Mouse (Mus musculus) cerebellum, adult 11 months (tissue): ENCODE results near the gene Egfl8.

Source experiments
- DNase-seq: peaks from one replicate; pipeline ENCODE4 v3.0.0; 2022

The Egfl8 gene

DNA sequence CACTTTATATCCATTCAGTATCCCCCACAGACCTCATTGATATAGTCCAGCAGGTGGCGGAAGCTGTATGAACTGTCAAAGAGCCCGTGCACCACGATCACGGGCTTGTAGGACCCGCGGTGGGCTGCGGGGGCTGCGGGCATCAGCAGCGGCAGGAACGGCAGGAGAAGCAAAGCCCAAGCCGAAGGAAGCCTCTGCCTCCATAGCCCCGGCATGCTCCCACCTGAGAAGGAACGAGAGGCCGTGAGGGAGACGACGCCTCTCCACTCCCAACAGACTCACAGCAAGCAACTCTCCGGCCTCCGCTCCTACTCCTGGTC, 11.0 kb upstream of the Egfl8 start:
- DNase-seq, result peak; percentile 43

DNA sequence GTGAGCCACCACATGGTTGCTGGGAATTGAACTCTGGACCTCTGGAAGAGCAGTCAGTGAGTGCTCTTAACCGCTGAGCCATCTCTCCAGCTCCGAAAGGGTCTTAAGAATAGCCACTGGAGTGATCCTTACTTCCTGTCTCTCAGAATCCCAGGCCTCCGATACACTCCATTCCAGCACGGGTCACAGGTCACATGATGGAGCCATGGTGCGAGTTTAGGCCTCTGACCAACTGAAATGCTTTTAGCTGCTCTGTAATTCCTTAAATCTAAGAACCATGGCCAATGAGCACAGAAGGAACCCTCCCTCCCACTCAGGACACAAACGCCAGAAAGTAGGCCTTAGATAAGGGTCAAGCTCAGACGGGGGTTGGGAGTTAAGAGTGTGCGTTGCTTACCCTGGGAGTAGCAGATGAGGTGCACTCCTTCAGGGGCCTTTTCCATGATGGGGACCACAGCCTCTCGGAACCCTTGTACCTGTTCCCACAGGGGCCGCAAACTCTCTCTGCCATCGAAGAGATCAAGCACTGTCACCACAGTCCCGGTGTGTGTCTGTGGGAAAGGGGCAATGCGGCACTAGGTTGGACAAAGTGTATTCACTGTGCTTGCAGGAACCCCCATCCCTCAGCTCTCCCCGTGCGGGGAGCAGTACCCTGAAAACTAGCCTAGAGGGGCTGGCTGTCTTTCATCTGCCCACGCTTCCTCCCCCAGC, 10.4 kb upstream of the Egfl8 start:
- DNase-seq, result no peak

GRCm38 (mm10) chr17:34624981-34625380, 9.2 kb upstream of the Egfl8 start:
- DNase-seq, result no peak

DNA sequence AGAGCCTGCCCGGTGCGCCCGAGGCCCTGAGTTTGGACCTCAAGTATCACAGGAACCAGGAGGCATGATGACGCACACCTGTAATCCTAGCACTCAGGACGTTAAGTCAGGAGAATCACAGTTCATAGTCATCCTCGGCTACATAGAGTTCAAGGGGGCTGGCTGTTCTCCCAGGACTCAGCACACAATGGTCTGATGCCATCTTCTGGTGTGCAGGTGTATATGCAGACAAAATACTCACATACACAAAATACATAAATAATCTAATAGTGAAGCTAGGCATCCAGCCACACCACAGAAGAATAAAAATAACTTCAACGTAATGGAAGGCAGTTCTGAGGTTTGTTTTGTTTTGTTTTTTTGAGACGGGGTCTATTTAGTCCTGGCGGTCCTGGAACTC, 7.4 kb upstream of the Egfl8 start:
- DNase-seq, result no peak

GRCm38 (mm10) chr17:34621006-34621405, 5.2 kb upstream of the Egfl8 start:
- no peak for DNase-seq

DNA sequence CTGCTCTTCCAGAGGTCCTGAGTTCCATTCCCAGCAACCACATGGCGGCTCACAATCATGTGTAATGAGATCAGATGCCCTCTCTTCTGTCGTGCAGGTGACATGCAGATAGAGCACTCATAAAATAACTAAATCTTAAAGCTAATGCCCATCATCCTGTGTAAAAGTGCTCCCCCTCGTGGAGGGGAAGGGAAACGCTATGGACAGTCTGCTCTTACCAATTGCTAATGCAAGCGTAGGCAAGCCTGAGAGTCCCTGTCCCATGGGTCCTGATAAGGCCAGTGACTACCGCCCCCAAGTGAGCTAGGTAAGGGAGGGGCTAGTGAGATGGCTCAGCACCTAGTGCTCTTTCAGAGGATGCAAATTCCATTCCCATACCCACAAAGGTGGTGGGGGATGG, 3.2 kb upstream of the Egfl8 start:
- DNase-seq, result peak; percentile 58

DNA sequence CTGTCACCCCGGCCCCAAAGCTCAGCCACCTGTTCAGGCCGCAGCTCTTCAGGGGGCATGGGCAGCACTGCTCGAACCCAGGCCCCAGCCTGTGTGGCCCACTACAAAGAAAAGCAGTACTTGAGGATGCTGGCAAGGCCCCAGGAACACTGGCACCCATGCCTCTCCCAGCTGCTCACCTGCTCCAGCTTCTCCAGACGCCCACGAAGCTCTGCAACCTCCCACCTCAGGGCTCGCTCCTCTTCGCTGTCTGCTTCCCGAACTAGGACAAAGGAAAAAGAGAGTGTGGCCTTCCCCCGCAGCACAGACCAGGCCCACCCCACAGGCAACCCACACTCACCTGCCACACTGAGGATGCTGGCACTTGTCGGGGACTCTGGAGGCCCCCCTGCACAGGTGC, 1.9 kb downstream of the Egfl8 start:
- no peak for DNase-seq

DNA sequence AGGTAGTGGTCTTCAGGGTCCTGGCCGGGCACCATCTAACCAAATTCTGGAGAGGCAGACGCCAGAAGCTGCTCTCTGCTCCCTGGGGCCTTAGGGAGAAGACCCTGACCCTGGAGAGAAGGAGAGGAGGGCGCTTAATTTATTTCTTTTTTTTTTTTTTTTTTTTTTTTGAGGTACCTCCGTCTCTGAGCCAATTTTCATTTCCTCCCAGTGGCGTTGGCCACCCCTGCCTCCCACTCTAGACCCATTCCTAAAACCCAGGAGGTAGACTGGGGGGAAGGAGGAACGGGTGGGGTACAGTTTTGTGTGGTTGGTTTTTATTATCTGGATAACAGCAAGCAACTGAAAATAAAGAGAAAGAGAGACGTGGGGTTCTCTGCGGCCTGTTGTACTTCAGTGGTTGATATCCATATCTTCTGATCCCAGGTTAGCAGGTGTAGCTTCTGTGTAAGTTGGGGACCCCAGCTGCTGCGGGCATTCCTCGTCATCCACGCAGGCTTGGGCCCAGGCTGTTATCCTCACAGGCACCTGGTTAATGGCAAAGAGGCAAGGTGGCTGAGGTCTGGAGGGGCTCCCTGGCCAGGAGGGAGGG, 2.6 kb downstream of the Egfl8 start:
- no peak for DNase-seq

GRCm38 (mm10) chr17:34611050-34611449, 4.7 kb downstream of the Egfl8 start:
- no peak for DNase-seq

- no peak for DNase-seq
Observed at GRCm38 (mm10) chr17:34607997-34608396, 7.8 kb downstream of the Egfl8 start.

DNA sequence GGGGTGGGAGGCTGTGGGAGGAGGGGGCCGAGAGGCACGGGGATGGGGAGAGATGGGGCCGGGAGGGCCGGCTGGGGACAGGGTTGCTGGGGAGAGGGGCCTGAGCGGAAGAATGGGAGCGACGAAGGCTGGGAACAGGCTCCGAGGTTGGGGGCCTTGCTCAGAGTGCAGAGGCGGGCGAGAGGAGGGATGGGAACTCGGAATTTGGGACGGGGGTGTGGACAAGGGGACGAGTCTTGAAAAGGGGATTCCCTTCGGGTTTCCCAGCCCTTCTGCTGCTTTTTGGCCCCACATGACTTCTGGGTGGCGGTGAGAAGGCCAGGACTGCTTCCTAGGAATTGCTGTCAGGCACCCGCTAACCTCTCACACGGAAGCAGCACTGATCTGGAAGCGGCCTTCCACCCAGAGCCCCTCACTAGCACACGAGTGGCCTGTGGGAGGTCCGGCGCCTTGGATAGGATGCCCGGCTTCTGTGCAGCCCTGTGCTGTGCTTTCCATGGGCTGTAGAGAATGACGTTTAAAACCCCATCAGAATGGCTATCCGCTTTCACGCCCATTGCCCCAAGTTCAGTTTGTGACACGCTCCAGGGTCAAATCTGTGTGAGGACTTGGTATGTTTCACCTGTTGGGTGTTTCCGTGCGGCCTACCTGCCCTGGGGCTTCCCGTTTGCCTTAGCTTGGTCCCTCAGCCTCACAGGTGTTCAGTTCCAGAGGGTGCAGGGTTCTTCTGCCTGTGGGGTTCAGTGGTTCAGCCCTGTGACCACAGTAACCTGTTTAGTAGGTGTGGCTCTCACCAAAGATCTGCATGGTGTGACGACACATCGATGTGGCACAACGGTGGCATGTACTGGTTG, 9.4 kb downstream of the Egfl8 start:
- peak; percentile 48 for DNase-seq

DNA sequence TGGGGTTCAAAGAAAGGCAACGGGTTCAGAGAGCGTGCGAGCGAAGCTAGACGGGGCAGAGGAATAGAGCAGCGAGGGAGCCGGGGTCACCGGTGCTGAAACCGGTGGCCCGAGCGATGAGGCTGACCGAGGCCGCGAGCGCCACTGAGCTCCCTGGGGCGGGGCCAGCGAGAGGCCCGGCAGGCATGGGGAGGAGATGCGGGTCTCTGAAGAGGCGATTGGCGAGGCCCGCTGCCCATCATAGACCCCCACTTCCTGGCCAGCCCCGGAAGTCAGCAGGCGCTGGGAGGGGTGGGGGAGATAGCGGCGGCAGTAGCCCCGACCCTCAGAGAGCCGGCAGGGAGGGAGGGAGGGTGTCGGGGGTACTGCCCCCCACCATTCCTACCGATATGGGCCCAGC, 10.2 kb downstream of the Egfl8 start:
- DNase-seq, result peak; percentile 96

DNA sequence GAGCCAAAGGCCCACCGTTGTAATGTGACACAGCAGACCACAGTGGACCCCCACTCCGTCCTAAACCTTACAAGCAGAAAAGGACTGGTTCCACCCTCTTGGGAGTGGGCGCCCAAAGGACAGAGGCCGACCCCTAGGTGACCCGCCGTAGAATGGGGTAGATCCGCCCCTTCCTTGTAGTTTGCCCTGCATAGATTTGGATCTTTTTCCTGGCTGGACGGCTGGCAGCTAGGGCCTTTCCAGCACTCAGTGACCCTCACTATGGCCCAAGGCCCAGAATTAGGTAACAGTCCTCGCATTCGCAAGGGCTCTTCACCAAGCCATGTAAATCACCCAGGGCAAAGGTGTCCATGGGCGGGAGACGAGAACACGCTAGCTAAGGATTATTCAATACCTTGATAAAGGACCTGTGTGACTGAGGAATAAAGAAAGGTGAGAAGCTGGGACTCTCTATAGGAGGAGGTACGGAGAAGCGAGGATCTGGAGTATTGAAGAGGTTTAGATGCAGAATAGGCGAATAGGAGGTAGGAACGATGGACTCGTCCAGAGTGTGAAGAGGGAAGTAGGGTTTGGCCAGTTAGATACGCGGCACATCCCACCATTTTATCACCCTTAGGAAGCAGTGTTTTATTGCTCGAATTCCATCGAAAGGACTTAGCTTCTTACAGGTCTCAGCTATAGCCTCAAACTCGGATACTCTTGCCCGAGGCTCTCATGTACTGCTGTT, 11.1 kb downstream of the Egfl8 start:
- DNase-seq, result no peak

- peak; percentile 98 for DNase-seq
Observed at GRCm38 (mm10) chr17:34604061-34604508, 11.7 kb downstream of the Egfl8 start, which contains the start of gene Agpat1. Gene Agpat1, plus strand, starts transcription at chr17:34604262.

- DNase-seq, result peak; percentile 98
Observed at GRCm38 (mm10) chr17:34603375-34604060, 12.3 kb downstream of the Egfl8 start, which contains the start of gene Rnf5. Gene Rnf5, minus strand, starts transcription at chr17:34603690.

DNA sequence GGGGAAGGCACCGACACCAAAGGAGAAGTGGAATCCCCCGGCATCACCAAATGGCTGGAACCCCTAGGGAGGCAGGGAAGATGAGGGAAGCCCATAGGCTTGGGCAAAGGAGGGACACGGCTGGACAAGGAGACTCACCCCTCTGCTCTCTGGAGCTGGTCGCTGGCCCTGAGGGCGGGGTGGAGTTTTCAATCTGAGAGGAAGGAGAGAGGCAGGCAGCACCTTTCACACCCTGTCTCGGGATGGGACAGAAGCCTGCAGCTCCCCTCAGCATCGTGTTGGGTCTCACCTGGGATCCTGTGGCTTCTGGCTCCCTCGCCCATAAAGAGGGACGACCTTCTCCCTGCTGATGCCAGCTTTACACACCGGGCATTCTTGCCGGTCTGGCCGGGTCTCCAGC, 14.0 kb downstream of the Egfl8 start:
- DNase-seq, result no peak

- peak; percentile 38 for DNase-seq
Observed at GRCm38 (mm10) chr17:34599891-34600290, 15.9 kb downstream of the Egfl8 start.

DNA sequence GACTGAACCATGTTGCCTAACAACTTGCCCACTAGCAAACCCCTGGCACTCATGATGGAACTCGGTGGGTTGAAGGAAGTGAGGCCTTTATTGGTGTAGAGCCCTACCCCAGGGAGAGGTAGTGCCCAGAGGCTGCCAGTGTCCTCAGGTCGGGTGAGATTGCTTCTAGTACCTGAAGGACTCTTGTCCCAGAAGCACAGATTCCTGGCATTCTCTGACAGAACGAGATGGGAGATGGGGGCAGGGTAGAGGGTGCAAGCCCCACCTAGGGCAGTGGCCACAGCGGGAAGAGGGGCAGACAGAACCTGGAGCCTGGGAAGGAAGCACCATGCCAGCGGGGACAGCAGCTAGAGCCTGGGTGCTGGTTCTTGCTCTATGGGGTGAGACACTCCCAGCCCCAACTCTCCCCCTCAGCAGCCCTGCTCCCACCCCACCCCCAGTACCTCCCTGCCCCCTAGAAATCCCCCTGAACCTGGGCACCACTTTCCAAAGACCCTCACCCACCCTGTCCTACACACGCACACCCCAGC, 18.1 kb downstream of the Egfl8 start, which contains the start of gene Ager:
TSS of gene Ager (plus strand) at position 297 of the 530 bp plus-strand sequence.
- DNase-seq, result no peak

DNA sequence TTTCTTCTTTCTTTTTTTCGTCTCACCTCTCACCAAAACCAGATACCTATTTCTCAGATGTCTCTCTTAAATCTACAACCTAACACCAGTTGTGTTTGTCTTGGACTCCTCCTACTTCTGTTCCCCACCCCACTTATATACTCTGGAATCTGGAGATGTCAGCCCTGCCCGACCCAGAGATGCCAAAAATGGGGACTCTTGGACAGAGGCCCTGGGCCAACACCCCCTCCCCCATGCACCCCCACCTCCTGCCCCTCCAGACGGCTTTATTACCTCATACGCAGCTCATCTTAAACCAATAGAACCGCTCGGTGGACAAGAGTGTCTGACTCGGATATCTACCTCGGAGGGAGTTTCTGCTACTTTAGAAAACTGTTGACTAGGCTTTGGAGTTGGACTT, 19.7 kb downstream of the Egfl8 start:
- DNase-seq, result no peak

DNA sequence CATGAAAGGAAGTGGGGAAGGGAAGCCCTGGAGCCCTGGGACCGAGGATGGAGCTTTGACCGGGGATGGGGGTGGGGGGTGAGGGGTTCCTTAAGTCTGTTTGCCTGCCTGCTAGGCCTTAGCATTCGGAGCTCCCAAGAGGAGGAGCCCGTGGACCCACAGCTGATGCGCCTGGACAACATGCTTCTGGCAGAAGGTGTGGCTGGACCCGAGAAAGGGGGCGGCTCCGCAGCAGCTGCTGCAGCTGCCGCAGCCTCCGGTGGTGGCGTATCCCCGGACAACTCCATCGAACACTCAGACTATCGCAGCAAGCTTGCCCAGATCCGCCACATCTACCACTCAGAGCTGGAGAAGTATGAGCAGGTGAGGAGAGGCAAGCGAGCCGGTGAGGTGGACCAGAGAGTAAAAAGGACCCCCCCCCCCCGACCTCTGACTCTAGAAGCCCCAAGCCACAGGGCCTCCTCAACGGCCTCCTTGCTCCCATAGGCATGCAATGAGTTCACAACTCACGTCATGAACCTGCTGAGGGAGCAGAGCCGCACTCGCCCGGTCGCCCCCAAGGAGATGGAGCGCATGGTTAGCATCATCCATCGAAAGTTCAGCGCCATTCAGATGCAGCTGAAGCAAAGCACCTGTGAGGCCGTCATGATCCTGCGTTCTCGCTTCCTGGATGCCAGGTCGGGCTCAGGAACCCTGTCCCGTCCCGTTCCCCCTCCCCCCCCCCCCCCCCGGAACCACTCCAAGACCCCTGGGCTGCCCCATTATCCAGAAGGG, 21.8 kb downstream of the Egfl8 start:
- DNase-seq, result peak; percentile 21
